Mouse (Mus musculus): ENCODE measurements at regions not wholly inside any gene's neighbourhood (a gene's known extent, or its start where the extent isn't known, plus 50 kb on each side); places are given as distances from the start of the nearest gene placed in this dataset.

- TF ChIP-seq GATA1 (IDR thresholded peaks at IDR 0.05; ENCODE audit: borderline replicate concordance, low read length) (no peak), FLI1 (IDR thresholded peaks at IDR 0.05; ENCODE audit: low read length) (no peak)
These were observed 491.5 kb downstream of the Sox2 start for GRCm38 (mm10) chr3:35141500-35142220.

Measured in megakaryocyte, embryonic 14.5 days (primary cell).